Mouse (Mus musculus): ENCODE measurements around the gene Cers6.

- TF ChIP-seq POLR2A (IDR thresholded peaks at IDR 0.05; ENCODE audit: low read depth, low read length) (no peak), CTCF (IDR thresholded peaks at IDR 0.05; ENCODE audit: borderline replicate concordance, insufficient read depth, low read length) (no peak)
Observed at GRCm38 (mm10) chr2:68870999-68871780, 9.9 kb downstream of the Cers6 start.
